8 mouse cellular contexts compared by ENCODE assay signal in genomic region chr17:26089905-26090632, GRCm38 (mm10). TPM values are rescaled to one million over a fixed set of nuclear protein-coding genes. Genes with fewer than 3 reads are reported as not detected.
DNase-seq lines count a peak whose midpoint lies in the region; ATAC-seq and TF ChIP-seq lines count a peak whose summit lies in the region.

Decr2 (minus strand) TSS chr17:26090337.

- H3K27me3 ChIP-seq in forebrain, embryonic 10.5 days (ENCODE audit: poor library complexity, severe bottlenecking), result no peaks in the 10 kb centered on the region
- H3K27me3 ChIP-seq in heart, embryonic 15.5 days, result no peaks in the 10 kb centered on the region
- no peaks in the 10 kb centered on the region for H3K27me3 ChIP-seq in liver, embryonic 14.5 days (ENCODE audit: control insufficient read depth, insufficient read depth, low read length)
- H3K27me3 ChIP-seq in neural tube, embryonic 11.5 days (ENCODE audit: control insufficient read depth, insufficient read depth, low read length), result no peaks in the 10 kb centered on the region
- no peaks in the 10 kb centered on the region for H3K27me3 ChIP-seq in stomach, postnatal 0 days (ENCODE audit: control insufficient read depth, insufficient read depth, low read length)

- peak; percentile 90 for ATAC-seq in heart, embryonic 15.5 days (replicated peaks; ENCODE audit: insufficient number of reproducible peaks, insufficient read depth, low FRiP score, low read depth)
- peak; percentile 83 for ATAC-seq in liver, embryonic 14.5 days (ENCODE audit: insufficient read depth)
- 0 out of 2 replicates have a peak, but pooled peaks have one; percentile 50 for ATAC-seq in neural tube, embryonic 11.5 days (ENCODE audit: insufficient read depth, low FRiP score, low TSS enrichment)
- peak; percentile 95 for ATAC-seq in stomach, postnatal 0 days (ENCODE audit: low FRiP score, low TSS enrichment)

- H3K27ac ChIP-seq in forebrain, embryonic 10.5 days, result peak within 1 kb of the TSS; percentile 80
- peak within 1 kb of the TSS; percentile 85 for H3K27ac ChIP-seq in heart, embryonic 15.5 days
- no peak within 1 kb of the TSS for H3K27ac ChIP-seq in liver, embryonic 14.5 days
- 0 out of 2 replicates have a peak within 1 kb of the TSS, but pooled peaks have one; percentile 34 for H3K27ac ChIP-seq in neural tube, embryonic 11.5 days (ENCODE audit: low read depth, low read length)
- peak within 1 kb of the TSS; percentile 86 for H3K27ac ChIP-seq in stomach, postnatal 0 days (replicated peaks)

- TF ChIP-seq EP300 in liver, embryonic 14.5 days (IDR thresholded peaks at IDR 0.05; ENCODE audit: low read depth), result no peak
- no peak for TF ChIP-seq EP300 in stomach, postnatal 0 days (optimal IDR thresholded peaks at IDR 0.05)

- H3K4me1 ChIP-seq in forebrain, embryonic 10.5 days, result peaks cover 27% of the 10 kb centered on the region
- peaks cover 12% of the 10 kb centered on the region for H3K4me1 ChIP-seq in heart, embryonic 15.5 days (replicated peaks)
- peaks cover 7 to 12% of the 10 kb centered on the region in 2 experiments for H3K4me1 ChIP-seq in liver, embryonic 14.5 days (replicated peaks; ENCODE audit: control insufficient read depth in 2 of 2, insufficient read depth in 2 of 2, low read length in 1 of 2)
- H3K4me1 ChIP-seq in neural tube, embryonic 11.5 days (ENCODE audit: control insufficient read depth, insufficient read depth, low read length), result peaks cover 3% of the 10 kb centered on the region; the same call in 1 of the 2 replicates
- H3K4me1 ChIP-seq in stomach, postnatal 0 days (replicated peaks; ENCODE audit: control insufficient read depth, insufficient read depth), result peaks cover 3% of the 10 kb centered on the region; the same call in 1 of the 2 replicates

- H3K9me3 ChIP-seq in forebrain, embryonic 10.5 days, result no peaks in the 10 kb centered on the region
- no peaks in the 10 kb centered on the region for H3K9me3 ChIP-seq in heart, embryonic 15.5 days (replicated peaks)
- H3K9me3 ChIP-seq in liver, embryonic 14.5 days (ENCODE audit: control insufficient read depth, low read length), result no peaks in the 10 kb centered on the region
- no peaks in the 10 kb centered on the region for H3K9me3 ChIP-seq in neural tube, embryonic 11.5 days (ENCODE audit: control insufficient read depth, low read length)
- H3K9me3 ChIP-seq in stomach, postnatal 0 days (ENCODE audit: control insufficient read depth, low read length), result no peaks in the 10 kb centered on the region

- peak within 1 kb of the TSS; percentile 65 for H3K4me3 ChIP-seq in forebrain, embryonic 10.5 days
- H3K4me3 ChIP-seq in heart, embryonic 15.5 days, result peak within 1 kb of the TSS; percentile 68
- peak within 1 kb of the TSS; percentile 66 to 72 for H3K4me3 ChIP-seq in liver, embryonic 14.5 days (ENCODE audit: insufficient read depth in 1 of 2, low read depth in 2 of 2, low read length in 2 of 2)
- H3K4me3 ChIP-seq in neural tube, embryonic 11.5 days (ENCODE audit: low read depth, low read length), result peak within 1 kb of the TSS; percentile 51
- peak within 1 kb of the TSS; percentile 55 for H3K4me3 ChIP-seq in stomach, postnatal 0 days (ENCODE audit: low read depth, low read length)

- H3K36me3 ChIP-seq in forebrain, embryonic 10.5 days (replicated peaks), result peaks cover 41% of the 10 kb centered on the region
- peaks cover 6% of the 10 kb centered on the region; the same call in 1 of the 2 replicates for H3K36me3 ChIP-seq in heart, embryonic 15.5 days
- no peaks in the 10 kb centered on the region for H3K36me3 ChIP-seq in liver, embryonic 14.5 days (replicated peaks; ENCODE audit: control insufficient read depth, insufficient read depth, low read depth)
- peaks cover 2% of the 10 kb centered on the region; the same call in 1 of the 2 replicates for H3K36me3 ChIP-seq in neural tube, embryonic 11.5 days (ENCODE audit: control insufficient read depth, insufficient read depth, low read length)
- no peaks in the 10 kb centered on the region for H3K36me3 ChIP-seq in stomach, postnatal 0 days (ENCODE audit: control insufficient read depth, insufficient read depth, low read length)

- 3% methylated on average over 32 of the region's 32 CpGs for WGBS in forebrain, embryonic 10.5 days
- WGBS in heart, embryonic 15.5 days, result under 1% methylated on average over 31 of the region's 32 CpGs
- 2% methylated on average over 32 of the region's 32 CpGs for WGBS in liver, embryonic 14.5 days (ENCODE audit: insufficient replicate concordance)
- WGBS in neural tube, embryonic 11.5 days, result 3% methylated on average over 32 of the region's 32 CpGs
- under 1% methylated on average over 32 of the region's 32 CpGs for WGBS in stomach, postnatal 0 days

- DNase-seq in CD8-positive naive resting alpha-beta T cell, adult 2 months (ENCODE audit: low read depth in 2 of 2, low spot score in 2 of 2), result peak; percentile 78 to 88
- peak; percentile 90 for DNase-seq in c-Kit-positive CD71-negative TER-119-negative erythroid progenitor cells, embryonic 14.5 days (ENCODE audit: low read depth)
- peak; percentile 85 for DNase-seq in forebrain, embryonic 10.5 days (ENCODE audit: extremely low spot score, low spot score)
- peak; percentile 93 to 97 for DNase-seq in kidney, postnatal 25 days
- DNase-seq in liver, embryonic 14.5 days (ENCODE audit: low read depth in 3 of 3, low spot score in 3 of 3), result peak; percentile 70 to 76 (median 70)
- DNase-seq in neural tube, embryonic 11.5 days (ENCODE audit: low spot score), result peak; percentile 88
- DNase-seq in stomach, postnatal 0 days (ENCODE audit: low spot score), result peak; percentile 92

- peak within 1 kb of the TSS; percentile 85 for H3K4me2 ChIP-seq in heart, embryonic 15.5 days
- H3K4me2 ChIP-seq in liver, embryonic 14.5 days (ENCODE audit: low read depth), result peak within 1 kb of the TSS; percentile 82
- H3K4me2 ChIP-seq in neural tube, embryonic 11.5 days (ENCODE audit: low read depth), result peak within 1 kb of the TSS; percentile 83
- H3K4me2 ChIP-seq in stomach, postnatal 0 days (replicated peaks; ENCODE audit: low read depth), result peak within 1 kb of the TSS; percentile 79

- TF ChIP-seq CTCF in liver, embryonic 14.5 days (IDR thresholded peaks at IDR 0.05; ENCODE audit: low read depth), result peak; percentile 93
- peak; percentile 91 for TF ChIP-seq CTCF in stomach, postnatal 0 days (IDR thresholded peaks at IDR 0.05; ENCODE audit: low read depth)

- peak within 1 kb of the TSS; percentile 73 for H3K9ac ChIP-seq in heart, embryonic 15.5 days
- H3K9ac ChIP-seq in liver, embryonic 14.5 days (replicated peaks), result peak within 1 kb of the TSS; percentile 50; the same call in 1 of the 2 replicates
- peak within 1 kb of the TSS; percentile 72 for H3K9ac ChIP-seq in neural tube, embryonic 11.5 days (ENCODE audit: low read length)
- H3K9ac ChIP-seq in stomach, postnatal 0 days (ENCODE audit: low read length), result peak within 1 kb of the TSS; percentile 73

RNA-seq across cellular contexts. Expression of gene Decr2, which starts in this region (rescaled TPM):
- 23.5 and 24.7 TPM in 2 replicates for polyA plus RNA-seq in forebrain, embryonic 10.5 days (2016; fragmentation: Nextera tagmentation; extraction: Ambion mirVana)
- polyA plus RNA-seq in heart, embryonic 15.5 days (2015; fragmentation: Nextera tagmentation; extraction: Ambion mirVana), result 36.0 and 36.9 TPM in 2 replicates
- polyA plus RNA-seq in liver, embryonic 14.5 days (2012; rRNA removed), result 6.2 and 6.8 TPM in 2 replicates
- 5.5 and 6.5 TPM in 2 replicates for polyA plus RNA-seq in liver, embryonic 14.5 days (2014; fragmentation: Nextera tagmentation; extraction: Ambion mirVana)
- 16.5 and 22.9 TPM in 2 replicates for polyA plus RNA-seq in neural tube, embryonic 11.5 days (2014; fragmentation: Nextera tagmentation; extraction: Ambion mirVana)
- polyA plus RNA-seq in stomach, postnatal 0 days (2015; fragmentation: Nextera tagmentation; extraction: Ambion mirVana), result 65.4 and 66.3 TPM in 2 replicates
